Mouse (Mus musculus) limb, embryonic 15.5 days (tissue): Measurements from ENCODE around the gene Mapkbp1. TPM values are rescaled to one million over a fixed set of nuclear protein-coding genes. Genes with fewer than 3 reads are reported as not detected.

ENCODE experiments used
- ATAC-seq: fragments of 200-750 bp; cut with Nextera tagmentation; 2 replicates; pipeline ENCODE4 v1.8.0; 2017; ENCODE audit warnings: low read depth, moderate TSS enrichment; ENCODE audit not compliant: insufficient number of reproducible peaks, low FRiP score, low TSS enrichment
- H3K27ac ChIP-seq: fragments of 300-500 bp; sonication (generic); 2 replicates; pipeline ENCODE4 v1.5.1; 2015; ENCODE audit warnings: moderate library complexity, mild to moderate bottlenecking, inconsistent platforms
- H3K27me3 ChIP-seq: fragments of 300-500 bp; sonication (generic); 2 replicates; pipeline ENCODE4 v1.6.1; 2015; ENCODE audit warnings: inconsistent platforms
- H3K36me3 ChIP-seq: fragments of 300-500 bp; sonication (generic); 2 replicates; pipeline ENCODE4 v1.6.1; 2015; ENCODE audit warnings: inconsistent platforms
- H3K4me1 ChIP-seq: fragments of 300-500 bp; sonication (generic); 2 replicates; pipeline ENCODE4 v1.6.1; 2015; ENCODE audit warnings: inconsistent platforms
- H3K4me2 ChIP-seq: fragments of 300-500 bp; sonication (generic); 2 replicates; pipeline ENCODE4 v1.6.1; 2015; ENCODE audit warnings: mild to moderate bottlenecking, inconsistent platforms
- H3K4me3 ChIP-seq: fragments of 300-500 bp; sonication (generic); 2 replicates; pipeline ENCODE4 v1.5.1; 2015; ENCODE audit warnings: mild to moderate bottlenecking, inconsistent platforms
- H3K9ac ChIP-seq: fragments of 300-500 bp; sonication (generic); 2 replicates; pipeline ENCODE4 v1.6.1; 2015; ENCODE audit warnings: inconsistent platforms
- H3K9me3 ChIP-seq: fragments of 300-500 bp; sonication (generic); 2 replicates; pipeline ENCODE4 v1.6.1; 2016; ENCODE audit warnings: inconsistent platforms
- WGBS: fragments of 180-500 bp; shearing (Covaris S2); methylation state at CpG from one replicate; pipeline ENCODE4 v1.1.7; 2015; 5-methylcytosine and 5-hydroxymethylcytosine counted together
- polyA plus RNA-seq: library from polyadenylated mRNA; unstranded; fragments of >200 nt; fragmentation: Nextera tagmentation; extraction: Ambion mirVana; gene quantifications from 2 replicates; pipeline ENCODE4 v1.2.1, GENCODE M21; 2015

The Mapkbp1 gene
- polyA plus RNA-seq, 1 experiment from 2014 or later: 4.0 TPM

DNA sequence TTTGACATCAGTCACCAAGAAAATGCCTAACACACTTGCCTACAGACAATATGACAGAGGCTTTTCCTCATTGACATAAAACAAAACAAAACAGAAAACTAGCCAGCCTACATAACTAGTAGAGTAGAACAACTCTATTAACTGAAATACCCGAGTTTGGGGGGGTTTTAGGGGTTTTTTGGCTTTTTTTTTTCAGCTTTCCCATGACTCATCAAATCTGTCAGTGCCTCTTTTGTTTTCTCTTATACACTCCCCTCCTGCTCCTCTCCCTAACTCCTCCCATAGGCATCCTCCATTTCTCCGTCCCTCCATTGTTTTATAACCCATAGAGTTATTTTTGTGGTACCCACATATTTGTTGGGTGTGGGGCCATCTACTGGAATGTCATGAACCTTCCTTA is 21.0 kb downstream of the Mapkbp1 start:
- H3K9ac ChIP-seq: no peak overlapping the region
- H3K4me3 ChIP-seq: no peak overlapping the region
- H3K36me3 ChIP-seq: peaks cover 6% of the 10 kb centered on the region; the same call in 1 of the 2 replicates
- 39% methylated on average over 2 of the region's 2 CpGs for WGBS
- H3K9me3 ChIP-seq: no peaks in the 10 kb centered on the region
- no peak overlapping the region for H3K4me2 ChIP-seq
- no peak overlapping the region for H3K27ac ChIP-seq
- ATAC-seq: no peak
- H3K27me3 ChIP-seq: no peaks in the 10 kb centered on the region
- peaks cover 29% of the 10 kb centered on the region for H3K4me1 ChIP-seq

- Histone ChIP-seq H3K4me2 (no peak overlapping the region), H3K9ac (no peak overlapping the region), H3K4me3 (no peak overlapping the region), H3K36me3 (peaks cover 17% of the 10 kb centered on the region), H3K27me3 (no peaks in the 10 kb centered on the region), H3K27ac (peak overlapping the region; percentile 92), H3K4me1 (peaks cover 29% of the 10 kb centered on the region), H3K9me3 (no peaks in the 10 kb centered on the region)
- no peak for ATAC-seq
- 83% methylated on average over 6 of the region's 6 CpGs for WGBS
These were observed 22.3 kb downstream of the Mapkbp1 start for GRCm38 (mm10) chr2:119994839-119995238.

DNA sequence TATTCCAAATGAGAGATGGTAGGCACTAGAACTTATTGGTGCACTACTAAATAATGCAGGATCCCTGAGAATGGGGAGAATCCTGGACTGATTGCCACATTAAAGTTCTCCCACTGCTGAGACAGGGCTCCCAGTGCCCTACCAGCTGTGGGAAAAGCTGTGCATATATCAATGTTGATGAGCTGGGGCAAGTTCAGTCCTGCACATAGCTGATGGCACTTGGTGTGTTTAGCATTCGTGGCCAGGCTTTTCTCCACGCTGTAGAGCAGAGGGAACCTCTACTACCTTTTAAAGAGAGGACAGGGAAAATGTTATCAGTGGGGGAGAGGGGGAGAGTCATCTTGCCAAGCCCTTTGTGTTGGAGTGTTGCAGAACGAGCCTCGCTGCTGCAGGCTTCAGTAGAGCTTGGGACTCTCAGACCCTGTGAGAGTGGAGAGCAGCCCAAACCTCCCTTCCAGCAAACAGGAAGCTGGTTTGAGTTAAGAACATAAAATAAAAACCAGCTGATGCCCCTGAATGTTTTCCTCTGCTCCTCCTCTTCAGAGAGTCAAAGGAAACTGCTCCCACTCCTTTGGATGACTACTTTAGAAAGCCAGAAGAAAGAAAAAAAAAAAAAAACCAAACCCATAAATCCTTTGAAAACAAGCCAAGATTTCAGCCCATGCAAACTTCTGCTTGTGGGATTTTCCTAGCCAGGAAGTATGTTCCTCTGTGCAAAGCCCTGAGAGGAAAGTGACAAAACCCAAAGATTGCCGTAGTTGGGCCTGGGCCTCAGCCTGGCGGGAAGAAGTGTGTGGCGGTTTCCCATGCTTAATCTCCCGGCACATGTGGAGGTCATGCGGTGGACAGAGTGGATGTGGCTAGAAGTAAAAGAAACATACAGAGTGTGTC is 23.1 kb downstream of the Mapkbp1 start:
- WGBS: 15% methylated on average over 9 of the region's 9 CpGs
- Histone ChIP-seq H3K4me2 (peak overlapping the region; percentile 21; the same call in 1 of the 2 replicates), H3K9ac (no peak overlapping the region)

GRCm38 (mm10) chr2:119997354-119997753 is 24.9 kb downstream of the Mapkbp1 start:
- no peaks in the 10 kb centered on the region for H3K9me3 ChIP-seq
- H3K4me2 ChIP-seq: no peak overlapping the region
- H3K4me3 ChIP-seq: no peak overlapping the region
- H3K9ac ChIP-seq: no peak overlapping the region
- H3K27me3 ChIP-seq: no peaks in the 10 kb centered on the region
- WGBS: 89% methylated on average over 4 of the region's 4 CpGs
- H3K27ac ChIP-seq: peak overlapping the region; percentile 92; the same call in 1 of the 2 replicates
- H3K36me3 ChIP-seq: peaks cover 21% of the 10 kb centered on the region
- peaks cover 29% of the 10 kb centered on the region for H3K4me1 ChIP-seq
- ATAC-seq: no peak

More for the DNA sequence above, 23.1 kb downstream of the Mapkbp1 start:
- H3K4me1 ChIP-seq: peaks cover 29% of the 10 kb centered on the region
- H3K4me3 ChIP-seq: no peak overlapping the region
- H3K27me3 ChIP-seq: no peaks in the 10 kb centered on the region
- peak; percentile 70 for ATAC-seq
- no peaks in the 10 kb centered on the region for H3K9me3 ChIP-seq
- peak overlapping the region; percentile 92 for H3K27ac ChIP-seq
- peaks cover 19% of the 10 kb centered on the region for H3K36me3 ChIP-seq

DNA sequence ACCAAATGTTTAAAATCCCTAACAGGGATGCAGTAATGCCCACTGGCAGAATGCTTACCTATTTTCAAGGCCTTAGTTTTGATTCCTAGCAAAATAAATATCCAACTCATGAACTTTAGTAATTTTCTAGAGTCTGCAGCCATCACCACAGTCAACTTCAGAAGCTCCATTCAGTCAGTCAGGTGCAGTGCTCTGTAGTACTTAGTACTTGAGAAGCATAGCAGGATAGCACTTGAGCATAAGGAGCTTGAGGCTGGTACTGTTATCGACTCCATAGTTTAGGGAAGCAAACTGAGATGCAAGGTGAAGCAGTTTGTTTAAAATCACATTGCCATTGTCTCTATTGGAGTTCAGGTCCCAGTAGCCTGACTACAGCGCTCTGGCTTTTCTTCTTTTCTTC is 27.2 kb downstream of the Mapkbp1 start:
- 91% methylated on average over 2 of the region's 2 CpGs for WGBS
- H3K4me1 ChIP-seq: peaks cover 27% of the 10 kb centered on the region

GRCm38 (mm10) chr2:120000882-120001584 is 28.5 kb downstream of the Mapkbp1 start:
- Histone ChIP-seq H3K4me1 (peaks cover 15% of the 10 kb centered on the region), H3K9ac (no peak overlapping the region), H3K4me2 (no peak overlapping the region), H3K36me3 (peaks cover 36% of the 10 kb centered on the region), H3K9me3 (no peaks in the 10 kb centered on the region), H3K27me3 (no peaks in the 10 kb centered on the region), H3K4me3 (no peak overlapping the region), H3K27ac (no peak overlapping the region)
- ATAC-seq: no peak; the same call in 1 of the 2 replicates
- 56% methylated on average over 3 of the region's 3 CpGs for WGBS

More for the DNA sequence above, 27.2 kb downstream of the Mapkbp1 start:
- Histone ChIP-seq H3K4me3 (no peak overlapping the region), H3K9ac (no peak overlapping the region), H3K27ac (no peak overlapping the region), H3K9me3 (no peaks in the 10 kb centered on the region), H3K27me3 (no peaks in the 10 kb centered on the region), H3K36me3 (peaks cover 30% of the 10 kb centered on the region), H3K4me2 (no peak overlapping the region)
- no peak for ATAC-seq

- no peak overlapping the region for H3K27ac ChIP-seq
- 74% methylated on average over 4 of the region's 4 CpGs for WGBS
These were observed 29.5 kb downstream of the Mapkbp1 start for GRCm38 (mm10) chr2:120001956-120002355.

GRCm38 (mm10) chr2:120003970-120004369 is 31.5 kb downstream of the Mapkbp1 start:
- Histone ChIP-seq H3K4me2 (no peak overlapping the region), H3K4me3 (no peak overlapping the region), H3K27ac (no peak overlapping the region), H3K4me1 (no peaks in the 10 kb centered on the region), H3K9me3 (no peaks in the 10 kb centered on the region), H3K9ac (no peak overlapping the region), H3K36me3 (peaks cover 27% of the 10 kb centered on the region), H3K27me3 (no peaks in the 10 kb centered on the region)
- ATAC-seq: no peak
- 80% methylated on average over 2 of the region's 2 CpGs for WGBS

More at GRCm38 (mm10) chr2:120001956-120002355, 29.5 kb downstream of the Mapkbp1 start:
- Histone ChIP-seq H3K9me3 (no peaks in the 10 kb centered on the region), H3K4me3 (no peak overlapping the region), H3K9ac (no peak overlapping the region), H3K4me1 (peaks cover 6% of the 10 kb centered on the region), H3K4me2 (no peak overlapping the region), H3K27me3 (no peaks in the 10 kb centered on the region), H3K36me3 (peaks cover 34% of the 10 kb centered on the region)
- ATAC-seq: no peak

- Histone ChIP-seq H3K4me2 (no peak overlapping the region), H3K4me1 (no peaks in the 10 kb centered on the region), H3K4me3 (no peak overlapping the region), H3K9ac (no peak overlapping the region), H3K27me3 (no peaks in the 10 kb centered on the region), H3K9me3 (no peaks in the 10 kb centered on the region), H3K36me3 (peaks cover 19% of the 10 kb centered on the region), H3K27ac (no peak overlapping the region)
- no peak for ATAC-seq
- 91% methylated on average over 7 of the region's 7 CpGs for WGBS
These were observed 34.2 kb downstream of the Mapkbp1 start for GRCm38 (mm10) chr2:120006696-120007095.

DNA sequence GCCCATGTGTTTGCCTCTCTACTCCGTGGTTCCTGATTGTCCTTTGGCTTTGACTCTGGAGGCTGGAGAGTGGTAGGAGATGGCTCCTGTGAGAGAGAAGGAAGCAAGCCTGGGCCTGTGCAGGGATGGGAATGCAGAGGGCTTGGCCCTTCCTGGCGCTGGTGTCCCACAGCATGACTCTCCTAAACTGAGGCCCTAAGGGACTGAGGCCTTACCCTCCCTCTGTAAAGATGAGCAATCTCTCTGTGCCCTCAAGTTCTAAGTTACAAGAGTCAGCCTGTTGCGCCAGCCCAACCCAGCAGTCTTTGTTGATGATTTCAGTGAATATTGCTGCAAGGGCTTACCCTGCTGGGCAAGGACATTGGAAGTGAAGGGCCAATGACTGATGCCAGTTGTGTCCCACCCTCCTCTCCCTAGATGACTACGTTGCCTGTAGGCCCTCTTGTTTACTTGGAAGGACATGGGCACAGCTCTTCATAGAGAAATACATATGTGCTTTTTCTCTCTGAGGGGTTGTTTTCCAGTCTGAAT is 35.2 kb downstream of the Mapkbp1 start:
- no peaks in the 10 kb centered on the region for H3K4me1 ChIP-seq
- H3K27me3 ChIP-seq: no peaks in the 10 kb centered on the region
- 71% methylated on average over 4 of the region's 4 CpGs for WGBS
- ATAC-seq: no peak
- H3K4me3 ChIP-seq: no peak overlapping the region
- no peak overlapping the region for H3K27ac ChIP-seq
- peaks cover 17% of the 10 kb centered on the region for H3K36me3 ChIP-seq
- H3K9ac ChIP-seq: no peak overlapping the region
- no peaks in the 10 kb centered on the region for H3K9me3 ChIP-seq
- H3K4me2 ChIP-seq: no peak overlapping the region

- Histone ChIP-seq H3K27me3 (no peaks in the 10 kb centered on the region), H3K27ac (no peak overlapping the region), H3K9ac (no peak overlapping the region), H3K4me1 (no peaks in the 10 kb centered on the region), H3K4me3 (no peak overlapping the region), H3K4me2 (no peak overlapping the region), H3K36me3 (peaks cover 21% of the 10 kb centered on the region), H3K9me3 (no peaks in the 10 kb centered on the region)
- no peak for ATAC-seq
- 71% methylated on average over 4 of the region's 4 CpGs for WGBS
These were observed 36.2 kb downstream of the Mapkbp1 start for GRCm38 (mm10) chr2:120008672-120009071.
